Mouse (Mus musculus): ENCODE results near the gene Pip4k2c.

- TF ChIP-seq CTCF (IDR thresholded peaks at IDR 0.05; ENCODE audit: extremely low read depth, insufficient read depth, insufficient read length, insufficient replicate concordance) = no peak
- TF ChIP-seq POLR2A (IDR thresholded peaks at IDR 0.05; ENCODE audit: low read depth, low read length) = peak; percentile 75
These were observed 45.6 kb downstream of the Pip4k2c start for GRCm38 (mm10) chr10:127165654-127166403.
